Mouse (Mus musculus) kidney, embryonic 15.5 days (tissue): ENCODE measurements around the gene Trib3. TPM values are rescaled to one million over a fixed set of nuclear protein-coding genes. Genes with fewer than 3 reads are reported as not detected.

Experiments used
- ATAC-seq: fragments of 200-750 bp; cut with Nextera tagmentation; replicated peaks from 2 replicates; pipeline ENCODE4 v1.8.0; 2017; ENCODE audit warnings: moderate TSS enrichment; ENCODE audit not compliant: low FRiP score
- H3K27ac ChIP-seq: fragments of 300-500 bp; sonication (generic); 2 replicates; pipeline ENCODE4 v1.5.1; 2015; ENCODE audit warnings: mild to moderate bottlenecking, inconsistent platforms
- H3K27me3 ChIP-seq: fragments of 300-500 bp; sonication (generic); 2 replicates; pipeline ENCODE4 v1.6.1; 2015; ENCODE audit warnings: inconsistent platforms
- H3K36me3 ChIP-seq: fragments of 300-500 bp; sonication (generic); 2 replicates; pipeline ENCODE4 v1.6.1; 2015; ENCODE audit warnings: inconsistent platforms
- H3K4me1 ChIP-seq: fragments of 300-500 bp; sonication (generic); 2 replicates; pipeline ENCODE4 v1.6.1; 2015; ENCODE audit warnings: inconsistent platforms
- H3K4me2 ChIP-seq: fragments of 300-500 bp; sonication (generic); 2 replicates; pipeline ENCODE4 v1.6.1; 2015; ENCODE audit warnings: moderate library complexity, mild to moderate bottlenecking, inconsistent platforms
- H3K4me3 ChIP-seq: fragments of 300-500 bp; sonication (generic); replicated peaks from 2 replicates; pipeline ENCODE4 v1.5.1; 2015; ENCODE audit warnings: mild to moderate bottlenecking, inconsistent platforms
- H3K9ac ChIP-seq: fragments of 300-500 bp; sonication (generic); 2 replicates; pipeline ENCODE4 v1.6.1; 2015; ENCODE audit warnings: mild to moderate bottlenecking, inconsistent platforms
- H3K9me3 ChIP-seq: fragments of 300-500 bp; sonication (generic); replicated peaks from 2 replicates; pipeline ENCODE4 v1.6.1; 2016; ENCODE audit warnings: inconsistent platforms
- WGBS: fragments of 180-500 bp; shearing (Covaris S2); methylation state at CpG from one replicate; pipeline ENCODE4 v1.1.7; 2015; ENCODE audit warnings: mixed read lengths; 5-methylcytosine and 5-hydroxymethylcytosine counted together
- polyA plus RNA-seq: library from polyadenylated mRNA; unstranded; fragments of >200 nt; fragmentation: Nextera tagmentation; extraction: Ambion mirVana; gene quantifications from 2 replicates; pipeline ENCODE4 v1.2.1, GENCODE M21; 2015

Gene Trib3
- polyA plus RNA-seq, 1 experiment from 2014 or later = 1.9 TPM

DNA sequence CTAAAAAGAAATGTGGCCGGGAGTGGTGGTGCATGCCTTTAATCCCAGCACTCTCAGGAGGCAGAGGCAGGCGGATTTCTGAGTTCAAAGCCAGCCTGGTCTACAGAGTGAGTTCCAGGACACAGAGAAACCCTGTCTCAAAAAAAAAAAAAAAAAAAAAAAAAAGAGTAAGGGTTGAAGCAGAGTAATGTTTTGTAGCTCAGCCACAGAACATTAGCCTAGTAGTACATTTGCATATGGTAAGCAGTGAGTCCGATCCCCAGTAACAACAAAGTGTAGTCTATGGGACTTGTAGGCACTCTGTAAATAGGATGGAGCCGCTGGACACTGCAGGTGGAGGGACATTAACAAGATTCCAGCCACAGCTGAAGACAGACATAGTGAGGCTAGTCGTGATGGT lies 1.1 kb upstream of the Trib3 start:
- Histone ChIP-seq H3K9ac (no peak overlapping the region), H3K27me3 (peaks cover 7% of the 10 kb centered on the region; the same call in 1 of the 2 replicates), H3K27ac (no peak overlapping the region), H3K4me2 (no peak overlapping the region; the same call in 1 of the 2 replicates), H3K9me3 (no peaks in the 10 kb centered on the region), H3K36me3 (no peaks in the 10 kb centered on the region), H3K4me3 (no peak overlapping the region), H3K4me1 (peaks cover 36% of the 10 kb centered on the region)
- 66% methylated on average over 5 of the region's 5 CpGs for WGBS
- no peak for ATAC-seq

DNA sequence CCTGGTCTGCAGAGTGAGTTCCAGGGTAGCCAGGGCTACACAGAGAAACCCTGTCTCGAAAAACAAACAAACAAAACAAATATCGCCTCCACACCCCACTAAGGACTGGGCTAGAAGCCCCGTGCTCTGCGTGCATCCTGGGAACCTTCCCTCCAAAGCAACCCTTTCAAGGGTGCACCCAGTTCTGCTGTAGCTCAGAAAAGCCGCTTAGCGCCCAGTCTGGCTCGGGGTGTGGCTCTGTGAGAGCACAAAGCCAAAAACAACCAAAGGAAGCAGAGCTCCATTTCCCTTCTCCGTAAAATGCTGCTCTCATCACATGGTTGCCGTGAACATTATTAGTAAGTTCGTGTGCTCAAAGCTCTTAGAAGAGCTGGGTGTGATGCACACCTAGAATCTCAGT lies 529 bp upstream of the Trib3 start:
- Histone ChIP-seq H3K4me1 (peaks cover 32% of the 10 kb centered on the region), H3K36me3 (no peaks in the 10 kb centered on the region), H3K4me2 (peak overlapping the region; percentile 99), H3K9ac (peak overlapping the region; percentile 58), H3K9me3 (no peaks in the 10 kb centered on the region), H3K4me3 (peak overlapping the region; percentile 66), H3K27me3 (peaks cover 7% of the 10 kb centered on the region; the same call in 1 of the 2 replicates), H3K27ac (no peak overlapping the region)
- WGBS = 9% methylated on average over 10 of the region's 10 CpGs
- ATAC-seq = peak; percentile 13; the same call in 1 of the 2 replicates

DNA sequence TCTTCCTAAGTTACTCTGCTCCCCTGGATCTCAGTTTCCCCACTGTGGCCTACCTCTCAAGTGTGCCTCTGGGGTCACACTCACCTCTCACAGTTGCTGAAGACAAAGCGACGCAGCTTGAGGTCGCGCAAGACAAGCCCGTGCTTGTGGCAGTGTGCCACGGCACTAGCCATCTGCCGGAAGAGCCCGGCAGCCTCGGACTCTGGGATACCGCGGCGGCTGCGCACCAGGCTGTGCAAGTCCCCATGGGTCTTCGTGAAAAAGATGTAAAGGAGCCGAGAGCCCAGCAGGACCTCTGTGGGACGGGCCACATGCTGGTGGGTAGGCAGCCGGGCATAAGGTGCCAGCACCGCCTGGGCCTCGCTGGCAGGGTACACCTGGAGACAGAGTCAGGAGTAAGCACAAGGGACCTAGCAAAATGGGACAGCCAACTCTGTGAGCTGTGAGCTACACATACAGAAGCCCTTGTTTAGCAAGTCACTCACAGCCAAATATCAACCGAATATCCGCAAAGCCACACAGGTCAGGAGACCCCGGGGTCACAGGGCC lies 4.1 kb downstream of the Trib3 start:
- no peaks in the 10 kb centered on the region for H3K36me3 ChIP-seq
- WGBS = 91% methylated on average over 22 of the region's 22 CpGs
- no peak overlapping the region for H3K4me3 ChIP-seq
- H3K27me3 ChIP-seq = peaks cover 7% of the 10 kb centered on the region; the same call in 1 of the 2 replicates
- H3K27ac ChIP-seq = no peak overlapping the region
- ATAC-seq = no peak
- H3K9me3 ChIP-seq = no peaks in the 10 kb centered on the region
- peaks cover 17% of the 10 kb centered on the region for H3K4me1 ChIP-seq
- H3K9ac ChIP-seq = no peak overlapping the region
- H3K4me2 ChIP-seq = no peak overlapping the region

DNA sequence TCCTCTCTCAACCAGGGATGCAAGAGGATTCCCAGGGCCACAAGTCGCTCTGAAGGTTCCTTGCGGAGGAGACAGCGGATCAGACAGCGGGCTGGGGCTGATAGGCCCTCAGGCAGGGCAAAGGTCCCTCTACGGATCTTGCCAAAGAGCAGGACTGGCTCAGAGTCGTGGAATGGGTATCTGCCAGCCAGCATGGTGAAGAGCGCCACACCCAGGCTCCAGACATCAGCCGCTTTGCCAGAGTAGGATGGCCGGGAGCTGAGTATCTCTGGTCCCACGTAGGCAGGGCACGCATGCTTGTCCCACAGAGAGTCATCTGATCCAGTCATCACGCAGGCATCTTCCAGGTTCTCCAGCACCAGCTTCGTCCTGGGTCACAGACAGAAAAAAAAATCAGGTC lies 5.5 kb downstream of the Trib3 start:
- no peak overlapping the region for H3K4me3 ChIP-seq
- H3K36me3 ChIP-seq = no peaks in the 10 kb centered on the region
- no peak overlapping the region for H3K27ac ChIP-seq
- H3K4me1 ChIP-seq = peaks cover 5% of the 10 kb centered on the region; the same call in 1 of the 2 replicates
- H3K27me3 ChIP-seq = peaks cover 3% of the 10 kb centered on the region; the same call in 1 of the 2 replicates
- no peak for ATAC-seq
- H3K4me2 ChIP-seq = no peak overlapping the region
- H3K9ac ChIP-seq = no peak overlapping the region
- no peaks in the 10 kb centered on the region for H3K9me3 ChIP-seq
- WGBS = 81% methylated on average over 13 of the region's 13 CpGs

DNA sequence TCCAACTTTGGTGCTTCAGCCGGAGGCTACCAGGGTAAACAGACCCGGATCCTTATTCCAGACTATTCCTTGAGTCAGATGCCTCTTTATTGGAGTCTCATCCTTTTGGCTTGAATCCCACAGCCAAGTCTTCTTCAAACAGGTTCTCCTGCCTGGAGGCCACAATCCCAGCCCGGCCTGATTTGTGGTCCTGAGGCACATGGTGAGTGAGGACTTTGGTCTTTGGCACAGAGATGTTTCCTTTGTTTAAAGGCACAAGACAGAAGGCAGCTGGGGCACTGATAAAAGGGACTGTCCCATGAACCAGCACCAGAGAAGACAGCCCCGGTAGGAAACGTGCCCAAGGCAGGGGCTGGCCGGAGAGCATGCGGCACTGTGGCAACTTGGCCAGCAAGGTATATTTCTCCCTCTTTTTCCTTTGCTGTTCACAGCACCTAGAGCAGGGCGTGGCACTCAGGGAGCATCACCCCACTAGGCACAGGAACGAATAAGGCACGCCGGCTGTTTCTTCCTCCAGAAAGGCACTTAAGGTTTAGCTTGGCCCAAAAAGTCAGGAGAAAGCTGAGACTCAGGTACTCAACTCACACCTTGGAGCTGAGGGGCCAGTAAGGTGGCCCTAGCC lies 6.1 kb downstream of the Trib3 start:
- Histone ChIP-seq H3K4me1 (0 out of 2 replicates have a peak, but pooled peaks cover 2% of the 10 kb centered on the region), H3K9ac (no peak overlapping the region), H3K4me3 (no peak overlapping the region), H3K9me3 (no peaks in the 10 kb centered on the region), H3K27me3 (no peaks in the 10 kb centered on the region), H3K4me2 (no peak overlapping the region), H3K27ac (no peak overlapping the region), H3K36me3 (no peaks in the 10 kb centered on the region)
- no peak for ATAC-seq
- 89% methylated on average over 11 of the region's 11 CpGs for WGBS

DNA sequence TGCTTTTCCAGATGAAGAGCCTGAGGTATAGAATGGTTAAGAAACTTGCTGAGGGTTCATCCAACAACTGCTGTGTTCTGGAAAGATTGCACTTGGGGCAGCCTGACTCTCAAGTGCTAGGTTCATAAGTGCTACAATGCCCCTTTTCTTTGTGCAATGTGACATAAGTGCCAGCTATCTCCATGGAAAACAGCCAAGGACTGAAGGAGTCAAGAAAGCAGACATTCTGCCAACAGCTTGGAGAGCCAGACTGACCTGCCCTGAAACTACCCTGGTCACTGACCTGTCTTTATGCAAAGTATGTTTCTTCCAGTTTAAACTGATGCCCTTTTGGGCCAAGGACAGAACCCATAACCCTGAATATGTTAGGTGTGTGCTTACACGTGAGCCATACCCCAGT lies 7.0 kb downstream of the Trib3 start:
- no peak overlapping the region for H3K27ac ChIP-seq
- no peak overlapping the region for H3K9ac ChIP-seq
- no peak for ATAC-seq
- WGBS = 76% methylated on average over 1 of the region's 1 CpGs
- H3K27me3 ChIP-seq = no peaks in the 10 kb centered on the region
- no peaks in the 10 kb centered on the region for H3K36me3 ChIP-seq
- H3K4me2 ChIP-seq = no peak overlapping the region
- H3K4me3 ChIP-seq = no peak overlapping the region
- H3K9me3 ChIP-seq = no peaks in the 10 kb centered on the region
- 0 out of 2 replicates have a peak, but pooled peaks cover 4% of the 10 kb centered on the region for H3K4me1 ChIP-seq

DNA sequence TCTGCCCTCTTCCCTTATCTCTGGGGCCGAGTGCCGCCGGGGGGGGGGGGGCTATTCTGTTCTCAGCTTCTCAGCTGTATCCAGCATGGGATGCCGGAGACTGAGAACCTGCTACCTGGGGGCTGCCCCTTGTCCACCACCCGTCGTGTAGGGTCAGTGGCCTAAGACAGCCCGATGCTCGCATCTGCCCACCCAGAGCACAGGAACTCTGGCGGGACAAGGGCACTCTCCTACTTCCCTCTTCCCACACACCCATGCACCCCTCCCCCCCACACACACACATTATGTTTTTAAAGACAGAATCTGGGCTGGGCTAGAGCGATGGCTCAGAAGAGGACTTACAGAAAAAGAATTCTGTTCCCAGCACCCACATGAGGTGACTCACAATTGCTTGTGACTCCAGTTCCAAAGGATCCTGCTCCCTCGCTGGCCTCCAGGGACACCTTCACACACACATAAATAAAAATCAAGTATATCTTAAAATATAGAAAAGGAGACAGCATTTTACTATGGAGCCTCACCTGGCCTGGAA lies 8.5 kb downstream of the Trib3 start:
- H3K27ac ChIP-seq = no peak overlapping the region
- peaks cover 18% of the 10 kb centered on the region for H3K4me1 ChIP-seq
- no peak overlapping the region for H3K4me2 ChIP-seq
- no peak overlapping the region for H3K4me3 ChIP-seq
- WGBS = 63% methylated on average over 10 of the region's 11 CpGs
- H3K9me3 ChIP-seq = no peaks in the 10 kb centered on the region
- no peak for ATAC-seq
- H3K27me3 ChIP-seq = no peaks in the 10 kb centered on the region
- H3K36me3 ChIP-seq = no peaks in the 10 kb centered on the region
- H3K9ac ChIP-seq = no peak overlapping the region

DNA sequence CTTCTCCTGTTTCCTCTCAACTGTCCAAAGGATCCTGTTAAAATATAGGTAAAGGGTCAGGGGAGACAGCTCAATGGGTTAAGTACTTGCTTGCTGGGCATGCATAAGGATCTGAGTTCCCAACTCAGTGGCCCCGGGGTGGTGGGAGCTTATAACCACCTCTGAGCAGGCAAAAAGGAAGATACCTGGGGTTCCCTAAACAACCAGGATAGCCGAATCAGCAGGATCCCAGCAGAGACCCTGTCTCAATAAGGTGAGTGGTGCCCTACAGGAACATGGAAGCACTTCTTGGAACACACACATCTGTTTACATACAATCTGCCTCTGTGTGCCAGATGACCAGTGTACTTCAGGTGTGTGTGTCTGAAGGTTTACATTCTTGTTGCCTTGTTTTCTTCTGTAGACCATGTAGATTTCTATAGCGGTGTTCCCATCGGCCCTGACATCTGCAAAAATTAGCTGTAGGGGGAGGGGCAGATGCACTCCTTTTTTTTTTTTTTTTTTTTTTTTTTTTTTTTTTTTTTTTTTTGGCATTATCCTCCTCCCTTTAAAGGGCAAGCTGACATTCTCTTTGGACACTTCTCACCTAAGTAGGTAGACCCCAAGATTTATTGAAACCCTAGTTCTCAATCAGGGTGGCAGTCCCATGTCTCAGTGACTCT lies 10.4 kb downstream of the Trib3 start:
- 81% methylated on average over 4 of the region's 4 CpGs for WGBS
- no peaks in the 10 kb centered on the region for H3K27me3 ChIP-seq
- H3K4me2 ChIP-seq = no peak overlapping the region
- H3K9ac ChIP-seq = no peak overlapping the region
- peaks cover 17% of the 10 kb centered on the region for H3K36me3 ChIP-seq
- H3K4me1 ChIP-seq = peaks cover 18% of the 10 kb centered on the region
- no peak overlapping the region for H3K4me3 ChIP-seq
- H3K9me3 ChIP-seq = no peaks in the 10 kb centered on the region
- no peak for ATAC-seq
- no peak overlapping the region for H3K27ac ChIP-seq

DNA sequence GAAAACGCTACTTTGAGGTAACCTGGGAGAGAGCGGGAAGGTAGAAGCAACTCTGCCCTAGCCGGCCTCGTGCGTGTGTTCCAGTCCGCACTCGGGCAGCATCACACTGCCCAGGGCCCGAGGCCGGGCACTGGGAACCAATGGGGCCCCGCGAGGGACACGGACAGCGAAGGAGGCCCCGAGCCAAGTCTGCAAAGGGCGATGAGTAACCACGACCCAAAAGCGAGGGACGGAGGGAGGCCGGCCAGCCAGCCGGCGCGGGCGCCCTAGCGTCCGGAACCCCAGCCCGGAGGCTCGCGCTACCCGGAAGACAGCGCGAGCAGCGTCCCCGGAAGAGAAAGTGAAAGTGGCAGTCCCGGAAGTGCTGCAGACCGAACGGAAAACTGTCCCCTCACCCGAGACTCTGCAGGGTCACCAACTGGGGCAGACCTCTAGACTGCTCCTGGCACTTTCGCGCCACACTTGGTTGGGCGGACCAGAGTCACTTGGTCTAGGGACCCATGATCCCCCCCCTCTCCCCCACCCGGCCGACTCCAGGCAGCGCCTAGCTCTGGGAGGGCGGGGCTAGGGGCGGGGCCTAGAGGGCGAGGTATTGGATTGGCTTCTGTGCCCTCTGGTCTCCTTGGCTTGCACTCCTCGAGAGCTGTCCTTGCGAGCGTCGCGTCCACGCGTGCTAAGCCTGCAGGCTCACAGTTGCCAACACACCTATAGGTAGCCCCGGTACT lies 11.6 kb downstream of the Trib3 start, which contains the start of gene Rbck1:
Gene Rbck1, minus strand, starts transcription at position 553 of the 725 bp plus-strand sequence.
- Histone ChIP-seq H3K9ac (peak within 1 kb of the TSS; percentile 88), H3K27me3 (no peaks in the 10 kb centered on the region), H3K27ac (peak within 1 kb of the TSS; percentile 97), H3K9me3 (no peaks in the 10 kb centered on the region), H3K36me3 (peaks cover 27% of the 10 kb centered on the region), H3K4me2 (peak within 1 kb of the TSS; percentile 87), H3K4me3 (peak within 1 kb of the TSS; percentile 95), H3K4me1 (peaks cover 18% of the 10 kb centered on the region)
- 0% methylated on average over 54 of the region's 54 CpGs for WGBS
- ATAC-seq = peak; percentile 97

DNA sequence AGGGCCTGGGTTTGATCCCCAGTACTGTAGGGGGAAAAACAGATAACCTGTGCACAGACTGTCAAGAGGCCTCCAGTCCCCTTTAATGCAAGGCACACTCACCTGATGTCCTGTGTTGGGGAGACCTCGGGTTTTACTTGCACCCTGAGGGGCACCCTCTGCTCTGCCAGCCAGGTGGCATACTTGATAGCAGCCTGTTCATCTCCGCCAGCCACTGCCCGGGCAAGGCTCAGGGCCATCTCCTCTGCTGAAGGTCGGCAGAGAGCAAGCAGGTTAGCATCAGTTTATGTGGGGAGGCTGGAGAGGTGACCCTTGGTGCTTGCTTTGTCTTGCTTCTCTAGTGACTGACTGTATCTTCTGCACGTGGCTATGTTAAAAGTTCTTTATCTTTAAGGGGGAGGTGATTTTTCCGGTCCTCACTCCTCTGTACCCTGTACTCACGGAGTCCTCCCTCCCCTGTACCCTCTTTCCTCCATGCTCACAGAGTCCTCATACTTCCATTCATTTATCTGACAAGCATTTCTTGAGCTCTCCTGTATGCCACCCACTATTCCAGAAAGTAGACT lies 12.9 kb downstream of the Trib3 start:
- 63% methylated on average over 7 of the region's 7 CpGs for WGBS
- H3K27ac ChIP-seq = no peak overlapping the region
- no peaks in the 10 kb centered on the region for H3K27me3 ChIP-seq
- peak overlapping the region; percentile 87 for H3K4me2 ChIP-seq
- peak overlapping the region; percentile 88; the same call in 1 of the 2 replicates for H3K9ac ChIP-seq
- H3K4me3 ChIP-seq = peak overlapping the region; percentile 95
- H3K36me3 ChIP-seq = peaks cover 40% of the 10 kb centered on the region
- no peaks in the 10 kb centered on the region for H3K9me3 ChIP-seq
- ATAC-seq = no peak
- peaks cover 18% of the 10 kb centered on the region for H3K4me1 ChIP-seq

DNA sequence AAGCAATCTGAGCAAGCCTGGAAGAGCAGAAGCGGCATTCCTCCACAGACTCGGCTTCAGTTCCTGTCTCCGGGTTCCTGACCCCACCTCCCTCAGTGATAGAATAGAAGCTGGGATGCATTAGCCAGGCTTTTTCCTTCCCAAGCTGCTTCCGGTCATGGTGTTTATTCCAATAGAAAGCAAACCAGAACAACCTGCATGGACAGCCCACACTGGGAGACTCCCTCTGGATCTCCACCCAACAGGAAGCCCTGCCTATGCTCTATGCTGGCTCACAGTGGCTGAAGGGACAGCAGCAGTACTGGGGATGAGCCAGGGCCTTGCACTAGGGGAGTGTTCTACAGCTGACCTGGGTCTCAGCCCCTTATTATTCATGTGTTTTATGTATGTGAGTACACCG lies 15.9 kb downstream of the Trib3 start:
- H3K27ac ChIP-seq = no peak overlapping the region
- no peaks in the 10 kb centered on the region for H3K27me3 ChIP-seq
- no peak overlapping the region for H3K4me2 ChIP-seq
- WGBS = 66% methylated on average over 5 of the region's 5 CpGs
- ATAC-seq = no peak
- H3K9ac ChIP-seq = no peak overlapping the region
- H3K4me1 ChIP-seq = peaks cover 18% of the 10 kb centered on the region
- no peak overlapping the region for H3K4me3 ChIP-seq
- peaks cover 70% of the 10 kb centered on the region for H3K36me3 ChIP-seq
- H3K9me3 ChIP-seq = no peaks in the 10 kb centered on the region
